In the genomic region with DNA sequence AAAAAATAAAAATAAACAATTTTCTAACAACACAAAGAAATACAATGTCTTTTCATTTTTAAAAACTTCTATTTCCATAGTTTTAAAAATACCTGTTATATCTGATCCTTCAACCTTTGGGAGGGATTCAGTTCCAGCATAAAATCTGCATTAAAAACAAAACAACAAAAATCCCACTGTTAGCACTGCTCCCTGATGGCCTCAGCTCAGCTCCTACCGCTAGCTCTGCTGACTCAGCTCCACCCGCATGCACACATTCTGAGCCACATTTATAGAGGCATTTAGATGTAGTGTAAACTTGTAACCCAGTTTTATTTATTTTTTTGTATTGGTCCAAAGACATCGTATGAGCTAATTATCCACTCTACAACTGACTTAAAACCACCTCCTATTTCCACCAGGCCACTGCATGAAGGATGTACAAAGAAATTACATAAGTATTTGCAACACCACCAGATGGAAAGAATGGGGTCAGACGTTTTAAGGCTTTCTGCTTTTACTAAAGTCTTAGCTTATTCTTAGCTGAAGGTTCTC, we compare ENCODE assay signal across 7 mouse cellular contexts. TPM values are rescaled to one million over a fixed set of nuclear protein-coding genes. Genes with fewer than 3 reads are reported as not detected.
A peak's percentile ranks its signal among the peaks of the same experiment; 100 is the strongest.
DNase-seq lines count a peak whose midpoint lies in the region; ATAC-seq and TF ChIP-seq lines count a peak whose summit lies in the region.

No protein-coding gene starts in this region.

- no peak for TF ChIP-seq CTCF in testis, adult 2 months (IDR thresholded peaks at IDR 0.05; ENCODE audit: control insufficient read depth, insufficient read depth, insufficient replicate concordance, low read depth, low read length)
- TF ChIP-seq CTCF in embryonic fibroblast, embryonic 13.5 days (IDR thresholded peaks at IDR 0.05; ENCODE audit: borderline replicate concordance, insufficient read depth, low read length) = no peak
- TF ChIP-seq CTCF in liver, adult 2 months (IDR thresholded peaks at IDR 0.05; ENCODE audit: low read depth, low read length) = no peak

- H3K79me2 ChIP-seq in liver, adult 2 months (ENCODE audit: control insufficient read depth, insufficient read depth, low read length) = peaks cover 4% of the 10 kb centered on the region; the same call in 1 of the 2 replicates

- H3K27me3 ChIP-seq in testis, adult 2 months (ENCODE audit: control insufficient read depth, insufficient read depth, low read length) = no peaks in the 10 kb centered on the region
- no peaks in the 10 kb centered on the region for H3K27me3 ChIP-seq in liver, adult 2 months (ENCODE audit: control insufficient read depth, insufficient read depth, low read length)

- no peak overlapping the region for H3K27ac ChIP-seq in testis, adult 2 months (ENCODE audit: control insufficient read depth, insufficient read depth, low read depth, low read length)
- no peak overlapping the region for H3K27ac ChIP-seq in embryonic fibroblast, embryonic 13.5 days (ENCODE audit: insufficient read depth, low read length)
- H3K27ac ChIP-seq in liver, adult 2 months (replicated peaks; ENCODE audit: insufficient read depth, low read depth, low read length) = no peak overlapping the region

- H3K9ac ChIP-seq in liver, adult 2 months (ENCODE audit: low read depth, low read length) = peak overlapping the region; percentile 69

- WGBS in liver, adult 2 months = under 1% methylated on average over 4 of the region's 4 CpGs

- ATAC-seq in inflammation-experienced regulatory T-cells, adult 6 months = no peak

- no peaks in the 10 kb centered on the region; the same call in 1 of the 2 replicates for H3K36me3 ChIP-seq in testis, adult 2 months (ENCODE audit: control insufficient read depth, insufficient read depth, low read length)
- peaks cover 28% of the 10 kb centered on the region for H3K36me3 ChIP-seq in liver, adult 2 months (ENCODE audit: control insufficient read depth, insufficient read depth, low read length)

- no peak for DNase-seq in testis, postnatal 14 days (ENCODE audit: low spot score)
- DNase-seq in liver, adult 2 months (ENCODE audit: extremely low read depth, low read depth, low spot score) = no peak
- DNase-seq in layer of hippocampus, postnatal 10 days (ENCODE audit: low spot score in 2 of 2) = no peak
- DNase-seq in gastrocnemius, postnatal 25 days = no peak

- TF ChIP-seq POLR2A in testis, adult 2 months (IDR thresholded peaks at IDR 0.05; ENCODE audit: control insufficient read depth, low read depth, low read length) = no peak
- TF ChIP-seq POLR2A in embryonic fibroblast, embryonic 13.5 days (IDR thresholded peaks at IDR 0.05; ENCODE audit: low read depth, low read length) = no peak
- TF ChIP-seq POLR2A in liver, adult 2 months (IDR thresholded peaks at IDR 0.05; ENCODE audit: extremely low read depth, insufficient read depth, low read length) = no peak

- peaks cover 5% of the 10 kb centered on the region for H3K4me1 ChIP-seq in testis, adult 2 months (ENCODE audit: control insufficient read depth, insufficient read depth, low read length)
- peaks cover 2% of the 10 kb centered on the region; the same call in 1 of the 2 replicates for H3K4me1 ChIP-seq in embryonic fibroblast, embryonic 13.5 days (ENCODE audit: control insufficient read depth, insufficient read depth, low read length)
- H3K4me1 ChIP-seq in liver, adult 2 months (ENCODE audit: control insufficient read depth, insufficient read depth, low read length) = peaks cover 18% of the 10 kb centered on the region

- H3K4me3 ChIP-seq in testis, adult 2 months (ENCODE audit: control insufficient read depth, low read depth, low read length) = peak overlapping the region; percentile 98
- peak overlapping the region; percentile 93 for H3K4me3 ChIP-seq in embryonic fibroblast, embryonic 13.5 days (ENCODE audit: insufficient read depth, low read length)
- peak overlapping the region; percentile 79 for H3K4me3 ChIP-seq in liver, adult 2 months (ENCODE audit: insufficient read depth, low read depth, low read length)

RNA-seq across cellular contexts. Expression of gene Ptcd3, which starts 0.8 kb away (rescaled TPM):
- polyA plus RNA-seq in testis, adult 2 months (2012; rRNA removed) = 14.3 and 17.5 TPM in 2 replicates
- polyA plus RNA-seq in embryonic fibroblast, embryonic 13.5 days (2011; ENCODE audit: insufficient read length, low read depth, missing spikeins) = 105 and 111 TPM in 2 replicates
- total RNA-seq in liver, adult 2 months (2014; rRNA removed) = 48.4 and 58.9 TPM in 2 replicates
- 8.1 and 9.1 TPM in 2 replicates for polyA plus RNA-seq in liver, adult 2 months (2012; rRNA removed)
- polyA plus RNA-seq in inflammation-experienced regulatory T-cells, adult 6 months (2017; shearing (Covaris generic)) = 10 to 100 TPM; 61.1 to 98.6 (median 94.1) TPM
- total RNA-seq in layer of hippocampus, postnatal 10 days (2021) = 10 to 100 TPM; 68.8 to 73.8 TPM
- 10 to 100 TPM; 65.0 to 76.7 TPM for total RNA-seq in gastrocnemius, postnatal 25 days (2021)

RNA-seq across cellular contexts. Expression of gene Polr1a, which starts 1.1 kb away (rescaled TPM):
- polyA plus RNA-seq in testis, adult 2 months (2012; rRNA removed) = 15.0 and 15.9 TPM in 2 replicates
- 35.6 and 40.8 TPM in 2 replicates for polyA plus RNA-seq in embryonic fibroblast, embryonic 13.5 days (2011; ENCODE audit: insufficient read length, low read depth, missing spikeins)
- total RNA-seq in liver, adult 2 months (2014; rRNA removed) = 9.3 and 15.2 TPM in 2 replicates
- 6.4 and 8.6 TPM in 2 replicates for polyA plus RNA-seq in liver, adult 2 months (2012; rRNA removed)
- 10 to 100 TPM; 13.8 to 27.4 (median 21.5) TPM for polyA plus RNA-seq in inflammation-experienced regulatory T-cells, adult 6 months (2017; shearing (Covaris generic))
- total RNA-seq in layer of hippocampus, postnatal 10 days (2021) = 10 to 100 TPM; 35.2 to 36.2 TPM
- 10 to 100 TPM; 26.7 to 34.2 TPM for total RNA-seq in gastrocnemius, postnatal 25 days (2021)
